Mouse (Mus musculus): ENCODE measurements around the gene Hist1h1a. TPM values are rescaled to one million over a fixed set of nuclear protein-coding genes. Genes with fewer than 3 reads are reported as not detected.
A peak's percentile ranks its signal among the peaks of the same experiment; 100 is the strongest.
"Not testable (repeated sequence)": the region's sequence is repeated elsewhere in the genome, so short reads cannot be mapped to it uniquely, and the experiment has no call there.

Hist1h1a gene
- polyA plus RNA-seq, 2 experiments, result 3.6 to 5.4 TPM

DNA sequence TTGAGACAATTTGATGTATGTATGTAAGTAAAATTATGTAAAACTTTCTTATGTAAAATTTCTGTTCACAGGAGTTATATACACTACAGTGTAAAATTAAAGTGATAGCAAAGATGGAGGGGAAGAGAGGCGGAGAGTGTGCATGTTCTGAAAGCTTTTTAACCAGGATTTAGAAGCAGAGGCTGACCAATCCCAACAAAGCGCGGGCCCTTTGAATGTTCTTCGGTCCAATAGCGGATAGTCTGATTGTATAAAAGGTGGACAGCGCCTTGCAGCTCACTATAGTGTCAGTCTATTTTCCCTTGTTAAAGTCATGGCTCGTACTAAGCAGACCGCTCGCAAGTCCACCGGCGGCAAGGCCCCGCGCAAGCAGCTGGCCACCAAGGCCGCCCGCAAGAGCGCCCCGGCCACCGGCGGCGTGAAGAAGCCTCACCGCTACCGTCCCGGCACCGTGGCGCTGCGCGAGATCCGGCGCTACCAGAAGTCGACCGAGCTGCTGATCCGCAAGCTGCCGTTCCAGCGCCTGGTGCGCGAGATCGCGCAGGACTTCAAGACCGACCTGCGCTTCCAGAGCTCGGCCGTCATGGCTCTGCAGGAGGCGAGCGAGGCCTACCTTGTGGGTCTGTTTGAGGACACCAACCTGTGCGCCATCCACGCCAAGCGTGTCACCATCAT, 11.3 kb upstream of the Hist1h1a start, which contains the start of gene Hist1h3b:
Gene Hist1h3b, plus strand, starts transcription at position 201 of the 675 bp plus-strand sequence.
- TF ChIP-seq POLR2A (IDR thresholded peaks at IDR 0.05; ENCODE audit: borderline replicate concordance, extremely low read depth, insufficient read depth, insufficient read length), result peak; percentile 43; the same call in 1 of the 2 replicates
- peak; percentile 81 for ATAC-seq (ENCODE audit: low FRiP score, low read depth)
- DNase-seq (ENCODE audit: low spot score), result peak; percentile 100
- peak within 1 kb of the TSS; percentile 61 for H3K9ac ChIP-seq (ENCODE audit: low read depth, low read length, severe bottlenecking)
- H3K4me1 ChIP-seq (ENCODE audit: control insufficient read depth, insufficient read depth, low read length); H3K27me3 ChIP-seq (ENCODE audit: control insufficient read depth, insufficient read depth, low read length); H3K9me3 ChIP-seq (ENCODE audit: control insufficient read depth, low read length); H3K36me3 ChIP-seq (ENCODE audit: control insufficient read depth, insufficient read depth, low read length): not testable (repeated sequence)
- WGBS, result under 1% methylated on average over 15 of the region's 47 CpGs
- H3K4me2 ChIP-seq (replicated peaks; ENCODE audit: low read depth, low read length, severe bottlenecking), result peak within 1 kb of the TSS; percentile 55
- peak within 1 kb of the TSS; percentile 93 for H3K27ac ChIP-seq (replicated peaks; ENCODE audit: low read depth, low read length)
- H3K4me3 ChIP-seq (replicated peaks; ENCODE audit: low read length), result peak within 1 kb of the TSS; percentile 42

DNA sequence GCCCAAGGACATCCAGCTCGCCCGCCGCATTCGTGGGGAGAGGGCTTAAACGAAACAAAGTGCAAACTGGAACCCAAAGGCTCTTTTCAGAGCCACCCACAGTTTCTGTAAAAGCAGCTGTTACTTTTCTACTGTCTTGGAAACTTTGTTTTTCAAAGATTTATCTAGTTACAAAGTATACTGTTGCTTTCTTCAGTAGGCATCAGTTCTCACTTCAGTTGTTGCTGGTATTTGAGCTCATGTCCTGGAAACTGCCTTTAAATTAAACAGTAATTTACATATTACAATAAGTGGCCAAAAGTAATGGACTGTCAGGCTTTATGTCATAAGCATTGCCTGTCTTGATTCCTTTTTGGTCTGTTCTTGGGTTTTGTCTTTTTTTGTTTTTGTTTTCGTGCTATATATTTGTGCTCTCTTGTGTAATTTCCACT, 10.7 kb upstream of the Hist1h1a start:
- Histone ChIP-seq H3K9ac (ENCODE audit: low read depth, low read length, severe bottlenecking) (peak overlapping the region; percentile 55), H3K4me3 (replicated peaks; ENCODE audit: low read length) (peak overlapping the region; percentile 34), H3K9me3 (ENCODE audit: control insufficient read depth, low read length) (no peaks in the 10 kb centered on the region), H3K36me3 (ENCODE audit: control insufficient read depth, insufficient read depth, low read length) (no peaks in the 10 kb centered on the region), H3K4me2 (replicated peaks; ENCODE audit: low read depth, low read length, severe bottlenecking) (peak overlapping the region; percentile 48), H3K4me1 (ENCODE audit: control insufficient read depth, insufficient read depth, low read length) (peaks cover 9% of the 10 kb centered on the region), H3K27me3 (ENCODE audit: control insufficient read depth, insufficient read depth, low read length) (no peaks in the 10 kb centered on the region), H3K27ac (replicated peaks; ENCODE audit: low read depth, low read length) (peak overlapping the region; percentile 81)
- no peak for DNase-seq (ENCODE audit: low spot score)
- WGBS, result 2% methylated on average over 6 of the region's 6 CpGs
- no peak for ATAC-seq (ENCODE audit: low FRiP score, low read depth)
- TF ChIP-seq POLR2A (IDR thresholded peaks at IDR 0.05; ENCODE audit: borderline replicate concordance, extremely low read depth, insufficient read depth, insufficient read length), result no peak

DNA sequence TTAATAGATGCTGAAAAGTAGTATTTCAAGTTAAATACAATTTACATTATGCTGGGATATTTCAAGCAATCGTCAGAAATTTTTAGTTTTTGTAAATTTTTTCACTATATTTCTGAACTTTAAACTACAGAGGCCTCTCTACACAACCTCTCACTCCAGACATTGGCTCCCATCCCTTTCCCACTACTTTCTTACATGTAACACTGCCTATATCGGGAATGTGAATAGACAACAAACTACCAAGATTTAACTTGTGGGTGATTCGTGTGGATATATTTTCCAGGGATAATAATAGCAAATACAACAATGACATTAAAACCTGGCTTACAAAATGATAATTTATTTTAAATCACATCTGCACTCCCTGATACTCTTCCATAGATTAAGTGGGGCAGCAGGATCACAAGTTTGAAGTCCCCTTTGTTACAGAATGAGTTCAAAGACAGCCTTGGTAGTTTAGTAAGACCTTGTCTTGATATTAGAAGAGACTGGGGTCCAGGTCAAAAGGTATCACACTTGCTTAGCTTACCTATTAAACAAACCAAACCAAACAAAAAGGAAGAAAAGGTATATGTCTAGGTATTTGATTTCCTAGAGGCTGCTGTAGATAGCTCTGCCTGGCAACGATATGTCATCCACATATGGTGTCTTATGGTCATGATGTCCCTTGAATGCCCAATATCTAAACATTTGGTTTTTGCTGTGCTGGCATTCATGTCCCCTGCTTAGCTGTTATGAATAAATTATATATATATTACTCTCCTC, 10.0 kb upstream of the Hist1h1a start:
- peak overlapping the region; percentile 34; the same call in 1 of the 2 replicates for H3K4me3 ChIP-seq (replicated peaks; ENCODE audit: low read length)
- no peaks in the 10 kb centered on the region for H3K36me3 ChIP-seq (ENCODE audit: control insufficient read depth, insufficient read depth, low read length)
- H3K9me3 ChIP-seq (ENCODE audit: control insufficient read depth, low read length), result no peaks in the 10 kb centered on the region
- peaks cover 7% of the 10 kb centered on the region for H3K4me1 ChIP-seq (ENCODE audit: control insufficient read depth, insufficient read depth, low read length)
- TF ChIP-seq POLR2A (IDR thresholded peaks at IDR 0.05; ENCODE audit: borderline replicate concordance, extremely low read depth, insufficient read depth, insufficient read length), result no peak
- 55% methylated on average over 4 of the region's 4 CpGs for WGBS
- peak overlapping the region; percentile 18; the same call in 1 of the 2 replicates for H3K4me2 ChIP-seq (replicated peaks; ENCODE audit: low read depth, low read length, severe bottlenecking)
- DNase-seq (ENCODE audit: low spot score) (no peak), ATAC-seq (ENCODE audit: low FRiP score, low read depth) (no peak)
- H3K9ac ChIP-seq (ENCODE audit: low read depth, low read length, severe bottlenecking), result peak overlapping the region; percentile 55; the same call in 1 of the 2 replicates
- no peaks in the 10 kb centered on the region for H3K27me3 ChIP-seq (ENCODE audit: control insufficient read depth, insufficient read depth, low read length)
- H3K27ac ChIP-seq (replicated peaks; ENCODE audit: low read depth, low read length), result peak overlapping the region; percentile 81

DNA sequence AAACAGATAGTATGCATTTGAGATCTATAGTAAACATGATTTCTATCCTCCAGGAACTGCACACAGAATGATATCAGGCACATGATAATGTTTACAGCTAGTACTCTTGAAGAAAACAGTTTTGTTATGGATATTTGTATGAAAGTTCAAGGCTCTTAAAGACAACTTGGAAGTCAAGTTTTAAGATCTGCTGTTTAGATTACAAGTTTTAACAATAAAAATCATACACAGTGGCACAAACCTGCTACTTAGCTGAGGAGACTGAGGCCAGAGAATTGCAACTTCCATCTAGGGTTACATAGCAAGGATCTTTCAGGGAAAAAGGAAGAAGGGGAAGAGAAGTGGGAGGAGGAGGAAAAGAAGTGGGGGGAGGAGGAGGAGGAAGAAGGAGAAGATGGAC, 8.5 kb upstream of the Hist1h1a start:
- no peaks in the 10 kb centered on the region for H3K9me3 ChIP-seq (ENCODE audit: control insufficient read depth, low read length)
- no peak overlapping the region for H3K27ac ChIP-seq (replicated peaks; ENCODE audit: low read depth, low read length)
- no peak overlapping the region for H3K9ac ChIP-seq (ENCODE audit: low read depth, low read length, severe bottlenecking)
- TF ChIP-seq POLR2A (IDR thresholded peaks at IDR 0.05; ENCODE audit: borderline replicate concordance, extremely low read depth, insufficient read depth, insufficient read length), result no peak
- H3K4me2 ChIP-seq (replicated peaks; ENCODE audit: low read depth, low read length, severe bottlenecking), result no peak overlapping the region
- H3K4me3 ChIP-seq (replicated peaks; ENCODE audit: low read length), result no peak overlapping the region
- no peaks in the 10 kb centered on the region for H3K27me3 ChIP-seq (ENCODE audit: control insufficient read depth, insufficient read depth, low read length)
- ATAC-seq (ENCODE audit: low FRiP score, low read depth) (no peak), DNase-seq (ENCODE audit: low spot score) (no peak)
- H3K36me3 ChIP-seq (ENCODE audit: control insufficient read depth, insufficient read depth, low read length), result no peaks in the 10 kb centered on the region
- peaks cover 10% of the 10 kb centered on the region for H3K4me1 ChIP-seq (ENCODE audit: control insufficient read depth, insufficient read depth, low read length)

DNA sequence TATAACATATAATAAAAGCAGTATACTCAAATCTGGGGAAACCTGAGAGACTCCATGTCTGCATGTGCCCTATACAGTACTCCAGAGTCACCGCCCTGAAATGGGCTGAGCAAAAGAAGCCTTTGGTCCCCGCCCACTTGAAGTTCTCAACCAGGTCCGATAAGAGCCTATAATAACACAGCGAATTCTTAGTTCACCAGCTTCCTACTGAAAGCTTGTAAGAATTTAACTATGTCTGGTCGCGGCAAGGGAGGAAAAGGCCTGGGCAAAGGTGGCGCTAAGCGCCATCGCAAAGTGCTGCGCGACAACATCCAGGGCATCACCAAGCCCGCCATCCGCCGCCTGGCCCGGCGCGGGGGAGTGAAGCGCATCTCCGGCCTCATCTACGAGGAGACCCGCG, 6.7 kb upstream of the Hist1h1a start, which contains the start of gene Hist1h4b:
Gene Hist1h4b, plus strand, starts transcription at position 224 of the 400 bp plus-strand sequence.
- ATAC-seq (ENCODE audit: low FRiP score, low read depth), result peak; percentile 72
- TF ChIP-seq POLR2A (IDR thresholded peaks at IDR 0.05; ENCODE audit: borderline replicate concordance, extremely low read depth, insufficient read depth, insufficient read length), result peak; percentile 70; the same call in 1 of the 2 replicates
- under 1% methylated on average over 15 of the region's 22 CpGs for WGBS

More for the DNA sequence above, 6.7 kb upstream of the Hist1h1a start, which contains the start of gene Hist1h4b:
- Histone ChIP-seq H3K36me3 (ENCODE audit: control insufficient read depth, insufficient read depth, low read length) (no peaks in the 10 kb centered on the region), H3K27me3 (ENCODE audit: control insufficient read depth, insufficient read depth, low read length) (no peaks in the 10 kb centered on the region), H3K4me1 (ENCODE audit: control insufficient read depth, insufficient read depth, low read length) (peaks cover 16% of the 10 kb centered on the region), H3K27ac (replicated peaks; ENCODE audit: low read depth, low read length) (peak within 1 kb of the TSS; percentile 93), H3K9ac (ENCODE audit: low read depth, low read length, severe bottlenecking) (peak within 1 kb of the TSS; percentile 56), H3K4me3 (replicated peaks; ENCODE audit: low read length) (peak within 1 kb of the TSS; percentile 40), H3K4me2 (replicated peaks; ENCODE audit: low read depth, low read length, severe bottlenecking) (peak within 1 kb of the TSS; percentile 82), H3K9me3 (ENCODE audit: control insufficient read depth, low read length) (no peaks in the 10 kb centered on the region)
- DNase-seq (ENCODE audit: low spot score), result peak; percentile 100

All from limb, embryonic 14.5 days (tissue).